Mouse (Mus musculus): Measurements from ENCODE around the gene Sh3pxd2a. TPM values are rescaled to one million over a fixed set of nuclear protein-coding genes. Genes with fewer than 3 reads are reported as not detected.

Sh3pxd2a gene
- total RNA-seq, 4 experiments from 2014 or later, result 31.8 to 34.5 (median 32.9) TPM

DNA sequence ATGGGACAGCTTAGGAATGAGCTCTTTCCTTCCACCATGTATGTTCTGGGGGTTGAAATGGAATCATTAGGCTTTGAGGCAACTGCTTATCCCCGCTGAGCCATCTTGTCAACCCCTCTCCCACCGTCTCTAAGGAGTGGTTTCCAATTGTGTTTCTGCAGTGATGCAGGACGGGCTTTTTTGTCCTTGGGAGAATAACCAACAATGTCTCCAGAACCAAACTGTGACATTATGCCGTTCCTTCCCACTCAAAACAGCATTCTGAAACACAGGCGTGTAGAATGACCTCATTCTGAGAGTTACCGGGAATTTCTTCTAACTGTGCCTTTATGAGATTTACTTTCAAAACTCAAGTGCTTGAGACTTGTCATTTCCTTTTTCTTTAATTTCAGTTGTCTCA is 28.2 kb upstream of the Sh3pxd2a start:
- no peak for DNase-seq (ENCODE audit: low spot score in 2 of 2)

DNA sequence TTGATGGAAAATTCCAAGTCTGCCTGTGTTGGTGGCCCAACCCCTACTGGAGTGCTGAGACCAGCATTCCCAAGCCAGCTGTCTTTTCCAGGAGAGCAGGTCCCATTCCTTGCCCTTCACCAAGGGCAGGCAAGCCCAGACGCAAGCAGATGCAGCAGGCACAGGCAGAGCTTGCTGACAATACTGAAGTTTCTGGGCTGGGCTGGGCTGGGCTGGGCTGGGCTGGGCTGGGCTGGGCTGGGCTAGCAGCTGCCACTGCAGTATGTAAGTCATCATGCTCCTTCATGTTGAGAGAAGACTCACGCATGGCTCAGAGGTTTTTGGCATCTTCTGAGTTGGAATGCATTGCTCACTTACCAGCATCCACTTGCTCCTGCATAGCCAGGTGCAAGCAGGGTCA is 27.7 kb upstream of the Sh3pxd2a start:
- no peak for DNase-seq (ENCODE audit: low spot score in 2 of 2)

DNA sequence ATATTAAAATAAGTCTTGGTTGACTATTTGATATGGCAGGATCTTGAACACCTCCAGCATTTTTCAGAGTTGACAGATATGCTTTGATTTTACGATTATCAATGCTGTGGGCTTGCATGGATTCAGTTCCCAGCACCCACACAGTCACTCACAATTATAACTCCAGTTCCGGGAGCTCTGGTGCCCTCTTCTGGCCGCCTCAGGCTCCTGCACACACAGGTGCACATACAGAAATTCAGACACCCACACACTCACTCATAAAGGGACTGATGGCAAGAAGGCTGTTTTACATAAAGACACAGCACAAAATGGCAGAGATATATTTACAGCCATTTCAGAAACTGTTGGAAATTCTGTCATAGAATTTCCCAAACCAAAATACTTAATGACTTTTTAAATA is 25.0 kb upstream of the Sh3pxd2a start:
- no peak for DNase-seq (ENCODE audit: low spot score in 2 of 2)

DNA sequence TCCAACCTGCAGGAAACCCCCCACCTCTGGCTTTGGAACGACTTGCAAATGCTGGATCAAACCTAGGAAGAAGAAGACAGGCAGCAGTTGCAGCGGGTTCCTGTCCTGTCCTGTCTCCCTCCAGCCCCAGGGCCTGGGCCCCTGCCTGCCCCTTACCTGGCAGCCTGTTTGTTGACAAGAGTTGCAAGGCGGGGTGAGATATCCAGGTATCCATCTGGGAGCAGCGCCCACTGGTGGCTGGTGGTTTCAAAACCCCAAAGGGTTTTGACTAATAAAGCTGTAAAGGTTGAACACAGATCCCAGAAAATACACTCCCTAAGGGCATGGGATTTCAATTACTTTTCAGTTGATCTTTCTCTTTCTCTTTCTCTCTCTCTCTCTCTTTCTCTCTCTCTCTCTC is 24.0 kb upstream of the Sh3pxd2a start:
- DNase-seq (ENCODE audit: low spot score in 2 of 2), result no peak

DNA sequence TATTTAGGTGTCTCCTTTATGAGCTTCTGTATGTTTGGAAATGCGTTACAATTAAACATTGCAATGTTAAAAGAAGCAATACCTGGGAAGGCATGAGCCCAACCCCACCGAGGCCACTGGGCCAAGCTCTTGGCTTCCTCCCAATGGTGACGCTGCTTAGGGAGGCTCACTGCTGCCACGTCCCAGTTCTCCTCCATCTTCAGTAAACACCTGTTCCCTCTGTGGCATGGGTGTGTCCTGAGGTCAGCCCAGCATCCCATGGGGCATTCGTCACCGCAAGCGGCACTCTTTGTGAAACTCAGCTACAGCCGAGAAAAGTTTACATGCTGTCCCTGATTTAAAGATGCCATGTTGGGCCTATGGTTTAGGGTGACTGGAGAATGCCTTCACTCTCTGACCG is 23.4 kb upstream of the Sh3pxd2a start:
- DNase-seq (ENCODE audit: low spot score in 2 of 2), result no peak

DNA sequence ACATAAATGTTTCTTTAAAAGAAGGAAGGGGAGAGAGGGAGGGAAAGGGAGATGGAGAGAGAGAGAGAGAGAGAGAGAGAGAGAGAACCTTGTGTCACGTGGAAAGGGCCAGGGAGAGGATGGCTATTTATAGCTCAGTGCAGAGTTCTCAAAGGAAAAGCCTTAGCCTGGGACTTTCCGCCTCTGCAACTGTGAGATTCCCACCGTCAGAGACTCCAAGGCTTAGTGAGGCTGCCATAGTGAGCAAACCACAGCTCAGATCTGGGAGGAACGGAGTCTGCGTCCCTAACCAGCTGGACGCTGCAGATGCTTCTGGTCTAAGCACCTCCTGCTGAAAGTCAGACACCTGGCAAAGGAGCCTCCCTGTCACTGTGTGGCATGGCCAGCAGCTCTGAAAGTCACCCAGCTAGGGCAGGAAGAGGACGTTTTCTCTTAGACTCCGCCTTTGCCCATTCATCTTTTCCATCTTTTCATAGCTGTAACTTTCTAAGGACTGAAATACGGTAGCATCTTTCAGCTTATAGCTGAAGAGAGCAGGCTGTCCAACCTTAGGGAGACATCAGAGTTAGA is 21.9 kb upstream of the Sh3pxd2a start:
- DNase-seq (ENCODE audit: low spot score in 2 of 2), result no peak

DNA sequence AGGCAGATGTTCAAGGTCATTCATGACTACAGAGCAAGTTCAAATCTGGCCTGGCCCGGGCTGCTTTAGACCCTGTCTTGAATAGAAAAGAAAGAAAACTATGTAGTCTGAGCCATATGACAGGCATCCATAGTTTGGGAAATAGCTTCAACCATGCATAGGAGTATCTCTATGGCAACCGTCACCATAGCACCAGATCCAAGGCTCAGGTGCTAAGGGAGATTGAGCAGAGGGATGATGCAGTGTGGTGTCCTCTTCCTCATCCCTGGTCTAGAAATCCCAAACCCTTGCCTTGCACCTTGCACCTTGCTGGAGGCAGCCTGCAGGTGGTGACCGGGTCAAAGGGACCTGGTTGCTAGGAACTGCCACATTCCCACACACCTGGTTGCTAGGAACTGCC is 19.9 kb upstream of the Sh3pxd2a start:
- DNase-seq (ENCODE audit: low spot score in 2 of 2), result no peak

DNA sequence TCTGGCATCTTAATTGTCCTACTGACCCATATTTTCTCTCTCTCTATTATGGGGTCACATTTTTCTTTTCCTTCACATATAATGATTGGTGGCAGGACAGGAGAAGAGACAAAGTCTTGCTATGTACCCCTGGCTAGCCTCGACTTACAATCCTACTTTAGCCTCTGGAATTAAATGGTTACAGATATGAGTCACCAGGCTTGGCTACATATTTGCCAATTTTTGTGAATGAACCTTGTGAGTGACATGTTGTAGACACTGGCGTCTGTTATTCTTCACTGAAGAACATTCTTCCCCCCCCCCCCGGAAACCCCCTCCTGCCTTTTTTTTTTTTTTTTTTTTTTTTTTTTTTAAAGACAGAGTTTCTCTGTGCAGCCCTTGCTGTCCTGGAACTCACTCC is 19.1 kb upstream of the Sh3pxd2a start:
- DNase-seq (ENCODE audit: low spot score in 2 of 2), result no peak

DNA sequence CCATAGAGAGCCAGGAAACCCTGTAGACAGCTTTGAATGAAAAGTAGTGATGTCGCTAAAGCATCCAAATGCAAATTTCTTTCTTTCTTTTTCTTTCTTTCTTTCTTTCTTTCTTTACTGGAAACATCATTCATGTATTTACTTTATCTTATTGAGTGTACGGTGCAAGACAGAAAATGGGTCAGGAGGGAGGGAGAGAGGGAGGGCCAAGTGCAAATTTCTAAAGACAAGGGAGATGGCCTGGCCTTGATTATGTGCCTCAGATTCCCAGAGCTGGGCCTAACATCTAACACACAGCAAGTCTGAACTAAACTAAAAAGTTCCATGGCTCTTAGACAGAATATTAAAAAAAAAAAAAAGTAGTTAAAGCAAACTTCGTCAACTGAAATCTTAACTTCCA is 9.3 kb upstream of the Sh3pxd2a start:
- no peak for DNase-seq (ENCODE audit: low spot score in 2 of 2)

DNA sequence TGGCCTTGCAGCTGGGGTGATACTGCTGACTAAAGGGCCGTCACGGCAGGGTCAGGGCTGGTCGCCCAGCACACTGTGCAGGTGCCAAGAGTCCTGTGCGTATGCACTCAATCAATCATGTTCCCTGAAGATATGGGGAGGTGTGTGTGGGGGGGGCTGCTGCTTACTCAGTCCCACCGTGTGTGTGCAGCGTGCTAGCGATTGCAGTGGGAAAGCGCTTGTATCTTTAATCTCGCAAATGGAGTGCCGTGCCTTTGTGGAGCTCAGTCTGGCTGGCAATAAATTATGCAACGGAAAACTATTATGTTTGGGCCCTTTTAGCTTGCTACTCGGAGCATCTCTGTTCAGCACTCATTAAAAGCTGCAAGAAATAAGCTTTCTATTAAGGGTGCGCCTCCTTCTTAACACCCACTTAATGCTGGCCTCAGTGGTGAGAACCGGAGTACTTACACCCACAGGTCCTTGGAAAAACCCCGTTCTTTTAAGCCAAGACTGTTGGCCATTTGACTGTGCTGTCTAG is 8.7 kb upstream of the Sh3pxd2a start:
- no peak for DNase-seq (ENCODE audit: low spot score in 2 of 2)

DNA sequence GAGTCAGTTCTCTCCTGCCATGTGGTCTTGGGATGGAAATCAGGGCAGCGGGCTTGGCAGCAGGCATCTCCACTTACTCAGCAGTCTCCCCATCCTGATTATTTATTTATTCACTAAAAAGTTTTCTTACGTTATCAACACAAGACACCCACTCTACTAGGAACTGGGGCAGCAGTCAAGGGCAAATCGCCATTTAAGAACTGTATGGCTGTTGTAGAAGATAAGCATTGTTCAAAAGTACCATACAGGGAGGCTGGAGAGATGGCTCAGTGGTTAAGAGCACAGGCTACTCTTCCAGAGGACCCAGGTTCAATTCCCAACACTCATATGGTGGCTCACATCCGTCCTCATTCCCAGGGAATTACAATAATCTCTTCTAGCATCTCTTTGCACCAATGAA is 7.6 kb upstream of the Sh3pxd2a start:
- no peak for DNase-seq (ENCODE audit: low spot score in 2 of 2)

DNA sequence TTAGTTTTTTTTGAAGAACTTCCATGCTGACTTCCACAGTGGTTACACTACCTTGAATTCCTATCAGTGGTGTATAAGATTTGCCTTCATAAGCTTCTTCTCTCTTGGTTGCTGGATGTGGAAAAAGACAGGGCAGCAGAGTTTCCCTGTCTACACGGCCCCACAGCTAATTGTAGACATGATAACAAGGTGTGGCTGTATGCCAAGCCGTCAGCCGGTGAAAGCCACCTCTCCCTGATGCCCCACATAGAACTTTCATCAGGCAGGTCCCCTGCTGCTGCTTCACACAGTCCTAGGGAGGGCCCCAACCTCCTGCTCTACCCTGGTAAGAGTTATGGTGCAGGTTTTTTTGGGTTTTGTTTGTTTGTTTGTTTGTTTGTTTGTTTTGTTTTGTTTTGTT is 4.5 kb upstream of the Sh3pxd2a start:
- no peak for DNase-seq (ENCODE audit: low spot score in 2 of 2)

DNA sequence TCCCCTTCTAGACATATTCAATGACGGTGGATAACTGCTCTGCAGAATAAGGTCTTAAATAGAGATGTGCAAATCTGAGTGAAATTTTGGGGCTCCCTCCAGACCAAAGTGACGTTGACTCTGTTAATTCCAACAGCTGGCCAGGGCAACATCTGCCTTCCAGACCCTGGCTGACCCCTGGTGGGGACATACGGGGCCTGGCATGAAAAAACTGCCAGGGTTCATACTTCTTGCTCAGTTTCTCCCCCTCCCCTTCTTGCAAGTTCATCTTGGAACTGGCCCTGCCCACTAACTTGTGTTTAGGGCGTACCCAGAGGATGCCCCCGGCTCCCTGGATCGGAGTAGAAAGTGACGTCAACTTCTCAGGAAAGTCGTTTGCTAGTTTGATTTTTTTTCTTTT is 2.6 kb upstream of the Sh3pxd2a start:
- no peak for DNase-seq (ENCODE audit: low spot score in 2 of 2)

DNA sequence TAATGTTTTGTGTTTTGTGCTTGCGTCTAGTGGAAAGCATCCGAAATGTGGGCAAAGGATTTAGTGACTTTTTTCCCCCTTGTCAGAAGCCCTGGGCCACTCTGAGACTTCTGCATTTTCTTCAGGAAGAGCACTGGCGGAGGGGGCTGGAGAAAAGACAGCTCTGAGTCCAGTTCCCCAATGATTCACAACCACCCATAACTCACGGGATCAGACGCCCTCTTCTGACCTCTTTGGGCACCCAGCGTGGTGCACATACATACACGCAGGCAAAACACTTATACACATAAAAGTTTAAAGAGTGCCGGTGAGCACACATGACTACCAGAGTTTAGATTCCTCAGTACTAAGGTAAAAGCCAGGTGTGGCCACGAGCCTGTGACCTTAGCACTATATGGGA is 1.3 kb upstream of the Sh3pxd2a start:
- DNase-seq (ENCODE audit: low spot score in 2 of 2), result no peak

DNA sequence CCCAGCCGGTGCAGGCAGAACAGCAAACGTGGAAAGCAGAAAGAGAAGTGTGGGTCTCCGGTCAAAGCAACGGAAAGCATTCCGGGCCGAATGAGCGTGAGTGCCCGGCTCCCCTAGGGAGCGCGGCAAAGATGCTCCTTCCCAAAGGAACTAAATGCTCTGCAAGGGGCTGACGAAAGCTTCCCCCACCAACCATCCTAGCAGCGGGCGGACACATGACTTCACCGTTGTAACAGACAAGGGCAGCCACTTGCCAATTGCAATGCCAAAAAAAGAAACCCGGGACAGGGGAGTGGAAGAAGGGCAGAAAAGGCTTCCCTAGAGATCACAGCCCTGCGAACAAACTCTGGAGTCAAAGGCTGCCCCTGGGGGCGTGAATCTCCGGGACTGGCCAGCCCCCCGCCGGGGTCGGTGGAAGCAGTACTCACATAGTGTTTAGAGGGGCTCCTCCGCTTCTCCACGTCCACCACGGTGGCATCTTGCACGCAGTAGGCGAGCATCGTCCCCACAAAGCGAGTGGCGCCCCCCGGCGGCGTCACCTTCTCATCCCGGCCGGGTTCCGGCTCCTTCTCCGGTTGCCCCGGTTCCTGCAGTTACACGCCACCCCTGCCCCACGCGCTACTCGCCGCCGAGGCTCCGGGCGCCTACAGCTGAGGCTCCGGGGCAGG is 431 bp downstream of the Sh3pxd2a start:
- DNase-seq (ENCODE audit: low spot score in 2 of 2), result peak; percentile 31 to 64

DNA sequence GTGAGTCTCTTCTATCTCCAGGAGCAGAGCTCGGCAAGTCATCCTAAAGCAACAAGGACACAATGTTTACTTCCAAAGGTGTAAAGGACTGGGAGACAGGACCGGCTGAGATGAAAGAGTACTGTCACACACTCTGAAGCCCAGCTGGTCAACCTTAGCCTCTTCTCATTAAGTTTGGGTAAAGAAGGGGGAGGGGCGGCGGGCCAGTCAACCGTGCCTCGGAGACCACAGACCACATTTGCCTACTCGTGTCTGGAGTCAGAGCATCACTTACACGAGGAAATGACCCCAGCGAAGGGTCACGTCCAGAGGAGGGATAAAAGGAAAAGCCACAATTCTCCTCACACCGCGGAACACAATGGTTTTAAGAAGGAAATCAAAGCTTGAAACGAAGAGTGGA is 995 bp downstream of the Sh3pxd2a start:
- no peak for DNase-seq (ENCODE audit: low spot score in 2 of 2)

DNA sequence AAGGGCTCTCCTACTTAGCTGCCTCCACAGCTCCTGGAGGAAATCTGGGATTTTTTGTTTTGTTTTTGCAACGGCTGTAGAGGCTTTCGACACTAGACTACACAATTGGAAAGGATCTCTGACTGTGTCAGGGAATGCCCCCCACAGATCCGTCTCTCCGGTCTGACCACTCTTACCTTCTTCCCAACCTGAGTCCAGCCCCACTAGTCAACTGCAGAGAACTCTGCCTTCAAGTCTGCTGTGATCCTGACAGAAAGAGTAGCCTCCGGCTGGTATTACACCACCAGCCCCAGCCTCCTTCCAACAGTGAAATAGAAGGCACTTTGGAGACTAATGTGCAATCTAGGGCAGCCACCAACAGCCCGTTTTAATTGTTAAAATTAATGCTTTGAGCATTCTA is 1.5 kb downstream of the Sh3pxd2a start:
- DNase-seq (ENCODE audit: low spot score in 2 of 2), result no peak

DNA sequence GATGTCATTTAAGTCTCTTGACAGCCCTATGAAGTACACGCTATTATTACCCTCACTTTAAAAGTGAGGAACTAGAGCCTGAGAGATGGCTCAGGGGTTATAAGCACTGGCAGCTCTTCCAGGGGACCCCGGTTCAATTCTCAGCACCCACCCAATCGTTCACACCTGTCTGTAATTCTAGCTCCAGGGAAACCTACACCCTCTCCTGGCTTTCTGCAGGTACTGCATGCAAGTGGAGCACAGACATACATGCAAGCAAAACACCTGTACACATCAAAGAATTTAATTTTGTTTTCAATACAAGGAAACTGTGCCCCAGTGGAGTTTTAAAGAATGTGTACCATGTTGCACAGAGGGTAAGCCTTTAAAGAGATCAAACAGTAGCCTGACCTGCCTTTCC is 2.4 kb downstream of the Sh3pxd2a start:
- DNase-seq (ENCODE audit: low spot score in 2 of 2), result no peak

DNA sequence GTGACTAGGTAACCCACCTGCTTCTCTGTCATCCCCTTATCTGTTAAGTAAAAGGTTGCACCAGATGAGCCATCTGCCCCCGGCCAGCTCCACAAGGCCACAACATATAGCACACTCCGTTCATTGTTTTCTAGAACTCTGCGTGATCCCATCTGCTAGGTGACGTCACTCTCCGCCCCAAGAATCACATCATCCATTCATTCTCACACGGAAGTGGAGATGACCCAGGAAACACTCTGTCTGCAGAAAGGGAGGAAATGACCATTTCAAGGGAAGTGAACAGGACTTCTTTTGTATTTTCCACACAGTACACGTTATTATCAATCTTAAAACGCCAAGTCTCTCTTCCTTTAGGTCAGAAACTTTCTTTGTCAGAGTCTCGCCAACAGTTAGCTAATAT is 2.8 kb downstream of the Sh3pxd2a start:
- no peak for DNase-seq (ENCODE audit: low spot score in 2 of 2)

DNA sequence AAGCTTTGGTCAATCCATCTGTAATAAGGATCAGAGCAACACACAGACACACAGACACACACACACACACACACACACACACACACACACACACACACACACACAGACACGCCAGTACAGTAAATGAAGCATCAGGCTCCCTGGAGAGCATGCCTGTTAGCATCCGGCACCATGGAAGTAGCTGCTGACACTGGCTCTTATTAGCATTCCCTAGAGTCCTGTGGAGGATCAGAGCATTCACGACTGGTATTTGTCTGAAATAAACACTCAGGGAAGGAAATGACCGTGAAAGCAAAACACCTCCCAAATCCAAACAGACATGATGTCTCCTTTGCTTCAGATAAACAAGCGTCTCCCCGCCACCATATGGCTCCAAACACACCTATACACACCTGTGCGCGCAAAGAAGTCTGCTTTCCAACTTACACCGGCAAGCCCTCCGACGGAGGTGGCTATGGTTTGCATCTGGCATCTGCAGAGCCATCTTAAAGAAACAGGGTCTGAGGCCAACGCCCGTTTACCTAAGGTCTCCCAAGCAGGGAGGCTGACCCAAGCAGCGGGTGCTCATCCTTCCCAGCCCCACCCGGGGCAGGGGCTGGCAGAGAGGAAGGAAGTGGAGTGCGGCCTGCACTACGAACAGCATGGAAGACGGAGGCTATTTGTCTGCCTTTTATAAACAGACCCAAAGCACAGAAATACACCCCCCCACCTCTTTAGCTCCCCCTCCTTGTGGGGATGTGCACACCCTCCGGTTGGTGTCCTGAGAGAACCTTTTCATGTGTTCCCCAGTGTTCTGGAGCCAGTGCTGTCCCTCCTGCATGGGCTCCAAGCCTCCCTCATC is 3.9 kb downstream of the Sh3pxd2a start:
- DNase-seq (ENCODE audit: low spot score in 2 of 2), result no peak

DNA sequence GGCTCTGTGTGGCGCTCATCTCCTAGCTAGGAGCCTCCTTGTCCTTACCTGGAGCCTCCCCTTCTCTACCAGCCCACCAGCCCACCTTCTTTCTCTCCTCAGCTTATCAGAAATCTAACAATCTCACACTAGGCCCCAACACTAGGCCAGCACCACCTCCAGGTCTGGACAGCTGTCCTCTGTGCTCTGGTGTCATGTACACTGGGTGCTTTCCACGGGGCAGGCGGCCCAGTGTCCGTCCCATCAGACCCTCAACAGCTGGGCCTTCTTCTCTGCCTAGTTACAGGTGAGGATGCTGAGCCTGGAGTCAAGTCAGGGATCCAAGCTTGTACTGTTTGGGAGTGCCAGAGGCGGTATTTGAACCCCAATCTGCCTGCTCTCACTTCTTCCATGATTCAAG is 5.0 kb downstream of the Sh3pxd2a start:
- DNase-seq (ENCODE audit: low spot score in 2 of 2), result no peak

DNA sequence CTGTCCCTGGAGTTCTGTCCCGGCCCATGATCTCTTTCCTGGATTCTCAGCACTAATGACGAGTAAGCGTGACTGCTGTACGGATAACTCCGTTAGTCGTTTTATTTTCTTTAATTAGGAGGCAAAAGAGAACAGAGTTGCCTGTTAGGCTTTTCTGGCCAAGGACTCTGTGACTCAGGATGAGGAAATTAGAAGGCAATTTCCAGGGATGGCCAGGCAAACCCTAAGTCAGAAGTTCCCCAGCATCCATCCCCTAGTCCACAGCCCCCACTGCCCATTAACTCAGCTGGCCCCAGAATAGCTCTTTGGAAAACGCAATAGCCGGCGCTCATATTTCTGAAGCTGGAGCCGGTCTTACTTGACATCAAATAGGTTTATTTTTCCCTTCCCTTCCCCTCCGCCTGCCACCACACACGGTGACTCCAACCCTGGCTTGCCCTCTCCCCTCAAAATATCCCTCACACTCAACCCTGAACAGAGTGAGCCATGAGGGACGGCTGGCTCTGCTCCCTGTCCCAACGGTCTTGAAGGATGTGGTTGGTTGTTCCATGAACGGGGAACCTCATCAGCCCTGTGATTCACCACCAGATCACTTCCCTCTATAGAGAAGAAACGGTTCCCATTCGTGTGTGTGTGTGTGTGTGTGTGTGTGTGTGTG is 5.6 kb downstream of the Sh3pxd2a start:
- DNase-seq (ENCODE audit: low spot score in 2 of 2), result no peak
